Mouse (Mus musculus): ENCODE results near the gene Kiss1r.

Kiss1r gene

DNA sequence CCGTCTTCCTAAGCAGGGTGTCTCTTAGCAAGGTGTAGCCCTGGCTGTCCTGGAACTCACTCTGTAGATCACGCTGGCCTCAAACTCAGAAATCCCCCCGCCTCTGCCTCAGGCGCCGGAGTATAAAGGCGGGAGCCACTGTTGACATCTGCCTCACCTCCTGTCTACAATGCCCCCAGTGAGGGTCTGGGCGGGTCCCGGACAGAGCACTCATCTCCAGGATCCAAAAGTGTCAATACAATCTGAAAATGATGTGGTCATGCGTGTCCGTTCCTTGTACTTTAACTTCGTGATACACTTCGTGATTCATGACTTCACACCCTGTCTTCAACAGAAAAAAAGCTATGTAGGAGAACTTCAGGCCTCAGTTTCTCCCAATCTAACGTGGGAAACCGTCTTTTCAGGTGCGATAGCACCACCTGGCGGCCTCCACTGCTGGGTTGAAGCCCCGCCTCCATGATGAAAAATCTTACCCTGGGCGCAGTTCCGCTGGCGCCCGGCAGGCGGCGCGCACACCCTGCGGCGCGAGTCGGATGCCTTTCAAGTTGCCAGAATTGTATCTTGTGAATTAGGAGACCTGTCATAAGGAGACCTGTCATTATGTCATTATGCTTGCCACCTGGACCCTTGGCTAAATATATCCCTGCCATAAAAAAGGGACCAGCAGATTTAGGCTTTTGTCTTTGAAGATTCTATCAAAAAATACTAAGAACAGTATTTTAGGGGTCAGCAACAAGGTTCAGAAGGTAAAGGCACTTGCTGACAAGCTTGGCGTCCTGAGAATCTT lies 8.4 kb downstream of the Kiss1r start:
- peak; percentile 97 for DNase-seq

DNA sequence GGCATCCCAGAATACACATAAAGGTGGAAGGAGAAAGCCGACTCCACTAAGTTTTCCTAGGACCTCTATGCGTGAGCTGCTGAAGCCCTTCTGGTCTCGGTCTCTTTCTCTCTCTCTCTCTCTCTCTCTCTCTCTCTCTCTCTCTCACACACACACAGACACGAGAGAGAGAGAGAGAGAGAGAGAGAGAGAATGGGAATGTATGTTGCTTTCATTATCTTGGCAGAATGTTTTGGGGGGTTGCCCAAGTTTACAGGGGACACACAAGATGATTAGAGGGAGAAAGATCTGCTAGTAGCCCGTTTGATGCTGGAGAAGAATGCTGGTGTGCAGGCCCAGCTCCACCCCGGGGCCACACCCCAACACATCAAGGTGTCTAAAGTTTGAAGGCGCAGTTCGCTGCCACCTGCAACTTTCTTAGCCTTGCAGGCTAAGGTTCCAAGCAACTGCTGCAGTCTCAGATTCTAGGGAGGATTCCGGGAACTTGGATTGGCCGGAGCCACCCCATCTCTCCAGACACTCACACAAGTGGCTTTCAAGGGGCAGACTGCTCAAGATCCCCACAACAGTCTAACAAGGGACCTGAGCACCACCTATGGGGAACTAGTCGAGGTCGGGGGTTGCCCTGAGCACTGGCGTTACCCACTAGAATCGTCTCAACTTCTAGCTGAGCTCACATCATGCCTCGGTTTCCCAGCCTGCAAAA lies 9.2 kb downstream of the Kiss1r start:
- peak; percentile 51 to 61 for DNase-seq

GRCm38 (mm10) chr10:79926491-79927323 lies 9.9 kb downstream of the Kiss1r start, which contains the start of gene Arid3a:
Arid3a (plus strand) TSS chr10:79927043.
- peak; percentile 90 to 91 for DNase-seq

DNA sequence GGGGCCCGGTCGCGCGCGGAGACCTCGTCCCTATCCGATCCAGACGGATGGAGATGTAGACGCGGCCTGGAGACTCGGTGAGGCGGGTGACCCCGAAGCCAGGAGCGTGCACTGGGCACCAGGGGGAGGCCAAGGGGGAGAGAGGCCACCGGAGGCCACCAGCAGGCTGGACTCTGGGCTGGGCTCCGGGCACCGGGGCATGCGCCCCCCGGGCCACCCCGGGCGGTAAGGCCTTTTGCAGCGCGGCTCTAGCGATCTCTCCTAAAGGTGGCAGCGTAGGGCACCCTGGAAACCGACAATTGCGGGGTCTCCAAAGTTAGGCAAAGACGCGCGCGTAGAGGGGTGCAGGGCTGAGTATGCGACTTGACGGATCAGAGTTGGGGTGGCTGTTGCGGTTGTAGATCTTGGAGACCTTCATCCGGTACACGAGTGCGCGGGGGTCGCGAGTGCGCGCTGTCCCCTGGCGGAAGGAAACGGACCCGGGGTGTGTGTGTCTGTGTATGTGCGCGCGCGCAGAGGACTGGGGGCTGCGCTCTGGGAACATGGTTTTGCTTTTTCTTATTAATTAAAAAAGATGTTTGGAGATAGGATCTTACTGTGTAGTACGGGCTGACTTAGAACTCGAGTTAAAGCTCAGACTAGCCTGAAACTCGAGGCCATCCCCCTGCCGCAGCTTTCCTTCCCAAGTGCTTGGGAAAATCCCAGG lies 10.7 kb downstream of the Kiss1r start:
- peak; percentile 61 to 68 for DNase-seq

GRCm38 (mm10) chr10:79928030-79928694 lies 11.4 kb downstream of the Kiss1r start:
- DNase-seq = peak; percentile 52 to 56

DNA sequence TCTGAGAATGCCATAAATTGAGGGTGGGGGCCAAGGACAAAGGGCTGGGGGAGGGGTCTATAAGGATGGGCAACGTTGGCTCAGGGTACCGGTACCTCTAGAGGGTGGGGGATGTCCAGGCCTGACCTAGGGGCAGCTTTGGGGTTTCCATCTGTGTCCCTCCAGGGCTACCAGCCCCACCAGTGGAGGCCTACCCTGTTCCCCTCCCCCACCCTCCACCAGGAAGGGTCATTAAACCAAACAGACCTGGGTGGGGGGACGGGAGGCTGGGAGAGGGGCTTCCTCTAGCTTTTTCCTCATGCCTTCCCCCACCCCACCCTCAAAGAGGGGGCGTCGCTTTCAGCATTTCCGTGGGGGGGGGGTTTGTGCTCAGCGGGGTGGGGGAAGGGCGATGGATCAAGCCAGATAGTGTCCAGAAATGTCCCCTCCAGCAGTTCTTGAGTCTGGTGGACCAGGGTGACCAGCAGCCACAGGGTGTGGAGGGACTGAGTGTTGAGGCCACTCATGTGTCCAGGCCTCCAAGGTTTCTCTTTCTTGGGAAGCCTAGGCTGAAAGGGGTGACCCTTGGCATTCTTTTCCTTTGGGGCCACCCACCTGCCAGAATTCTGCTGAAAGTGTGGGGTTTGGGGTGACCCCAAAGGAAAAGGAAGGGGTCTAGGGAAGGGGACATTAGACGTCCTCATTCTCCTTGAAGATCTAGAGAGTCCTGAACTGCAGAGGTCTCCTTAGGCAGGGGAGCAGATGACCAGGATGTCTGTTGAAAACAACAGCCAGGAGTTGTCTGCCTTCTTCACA lies 12.3 kb downstream of the Kiss1r start:
- DNase-seq = no peak

DNA sequence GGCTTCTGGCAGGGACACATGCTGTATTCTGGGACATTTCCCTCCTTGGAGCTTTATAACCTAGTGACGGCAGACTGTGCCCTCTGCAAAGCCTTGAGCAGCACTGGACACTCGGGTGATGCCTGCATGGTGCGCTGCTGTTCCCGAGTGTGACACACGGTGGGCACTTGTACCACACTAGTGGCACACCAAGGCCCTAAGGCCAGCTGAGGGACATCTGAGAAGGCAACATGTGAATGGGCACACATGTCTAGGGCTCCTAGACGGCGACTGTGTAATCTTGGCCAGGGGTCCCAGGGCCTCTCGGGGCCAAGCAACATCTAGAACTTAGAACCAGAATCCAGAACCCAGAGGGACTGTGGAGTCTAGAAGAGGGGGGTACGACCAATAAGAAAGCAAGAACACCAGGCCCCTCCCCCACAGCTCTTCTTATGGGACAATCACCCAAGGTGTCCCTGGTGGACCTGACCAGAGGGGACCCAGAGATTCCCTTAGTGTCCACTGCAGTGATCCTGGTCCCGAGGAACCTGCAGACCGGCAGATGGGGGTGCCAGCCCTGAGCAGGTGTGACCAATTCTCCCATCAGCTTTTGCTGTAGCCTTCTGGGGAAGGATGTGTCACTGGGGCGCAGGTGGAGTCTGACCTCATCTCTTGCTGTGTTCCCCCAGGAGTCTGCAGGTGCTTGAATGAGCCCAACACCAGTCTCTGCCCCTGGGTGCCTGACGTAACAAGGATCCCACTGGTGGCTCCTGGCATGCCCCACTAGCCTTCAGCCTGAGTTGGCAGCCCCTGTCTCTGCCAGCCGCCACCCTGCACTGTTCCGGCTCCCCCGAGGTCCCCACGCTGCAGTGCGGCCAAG lies 13.4 kb downstream of the Kiss1r start:
- DNase-seq = no peak

DNA sequence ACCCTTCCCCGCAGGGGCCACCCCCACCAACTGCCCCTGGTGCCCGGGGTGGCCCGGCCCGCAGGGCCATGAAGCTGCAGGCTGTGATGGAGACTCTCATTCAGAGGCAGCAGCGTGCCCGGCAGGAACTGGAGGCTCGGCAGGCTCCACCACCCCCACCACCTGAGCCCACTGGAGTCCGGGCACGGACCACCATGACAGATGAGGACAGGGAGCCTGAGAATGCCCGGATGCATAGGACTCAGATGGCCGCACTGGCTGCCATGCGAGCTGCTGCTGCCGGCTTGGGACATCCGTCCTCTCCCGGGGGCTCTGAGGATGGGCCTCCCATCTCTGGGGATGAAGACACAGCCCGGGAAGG lies 14.0 kb downstream of the Kiss1r start:
- no peak for DNase-seq

DNA sequence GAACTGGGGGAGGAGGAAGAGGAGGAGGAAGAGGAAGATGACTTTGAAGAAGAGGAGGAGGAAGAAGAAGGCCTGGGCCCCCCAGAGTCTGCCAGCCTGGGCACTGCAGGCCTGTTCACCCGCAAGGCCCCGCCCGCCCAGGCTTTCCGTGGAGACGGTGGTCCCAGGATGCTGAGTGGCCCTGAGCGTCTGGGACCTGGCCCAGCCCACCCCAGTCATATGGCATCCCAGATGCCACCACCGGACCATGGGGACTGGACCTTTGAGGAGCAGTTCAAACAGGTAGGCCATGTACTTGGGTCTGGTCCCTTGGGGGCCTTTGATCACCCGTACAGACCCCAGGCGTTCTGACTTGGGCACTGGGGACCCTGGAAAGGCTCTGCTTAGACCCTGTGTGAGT lies 15.0 kb downstream of the Kiss1r start:
- no peak for DNase-seq

DNA sequence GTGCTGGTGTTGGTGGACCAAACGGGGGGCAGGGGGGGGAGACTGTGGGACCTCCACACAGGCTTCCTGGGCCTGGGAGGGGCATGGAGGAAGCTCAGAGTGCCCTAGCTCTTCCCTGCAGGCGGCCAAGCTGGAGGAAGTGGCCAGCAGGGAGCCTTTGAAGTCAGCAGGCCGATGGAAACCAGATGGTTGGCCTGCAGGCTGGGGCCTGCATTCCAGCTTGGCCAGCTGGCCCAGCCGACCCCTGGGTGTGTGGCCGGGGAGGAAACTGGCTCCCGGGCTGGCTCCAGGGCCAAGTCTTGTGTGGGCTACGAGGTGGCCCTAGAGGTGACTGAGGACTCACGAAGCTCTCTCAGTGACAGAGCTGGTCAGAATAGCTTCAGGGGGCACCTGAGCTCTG lies 16.0 kb downstream of the Kiss1r start:
- DNase-seq = no peak

- DNase-seq = no peak
These were observed 16.4 kb downstream of the Kiss1r start for GRCm38 (mm10) chr10:79933145-79933679.

DNA sequence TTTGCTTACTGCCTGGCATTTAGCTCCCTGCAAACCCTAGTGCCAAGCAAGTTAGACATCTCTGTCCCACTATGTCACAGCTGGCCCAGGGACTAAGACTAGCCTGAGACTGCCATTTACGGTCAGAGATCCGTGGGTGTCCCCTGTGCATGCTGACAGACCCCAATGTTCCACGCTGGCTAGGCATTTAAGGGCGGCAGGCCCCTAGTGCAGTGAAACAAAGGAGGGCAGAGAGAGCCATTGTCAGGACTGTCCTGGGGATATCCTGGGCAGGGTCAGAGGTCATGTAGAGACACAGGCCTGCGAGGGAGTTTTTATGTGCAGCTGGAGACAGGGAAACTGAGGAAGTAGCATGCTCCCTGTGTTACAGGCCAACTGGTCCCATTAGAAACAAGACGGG lies 17.1 kb downstream of the Kiss1r start:
- no peak for DNase-seq

DNA sequence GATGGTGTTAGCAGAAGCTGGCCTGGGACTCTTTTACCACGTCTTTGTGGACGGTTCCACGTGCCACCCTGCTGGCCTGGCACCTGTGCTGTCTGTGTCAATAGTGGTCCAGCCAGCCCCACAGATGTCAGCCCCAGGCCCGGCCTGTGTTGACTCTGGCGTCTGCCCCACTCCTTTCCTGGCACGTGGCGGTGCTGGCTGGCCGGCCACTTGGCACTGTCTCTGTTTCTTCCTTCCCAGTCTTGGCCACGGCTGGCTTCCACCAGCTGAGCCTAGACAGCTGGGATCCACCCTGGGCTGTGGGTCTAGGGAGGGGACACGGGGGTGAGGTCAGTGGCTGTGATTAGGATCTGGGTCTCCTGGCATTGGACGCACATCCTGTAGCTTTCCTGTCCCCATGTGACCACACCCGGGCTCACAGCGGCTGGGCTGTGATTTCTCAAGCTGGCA lies 17.5 kb downstream of the Kiss1r start:
- DNase-seq = no peak

GRCm38 (mm10) chr10:79934794-79935569 lies 18.2 kb downstream of the Kiss1r start:
- no peak for DNase-seq

DNA sequence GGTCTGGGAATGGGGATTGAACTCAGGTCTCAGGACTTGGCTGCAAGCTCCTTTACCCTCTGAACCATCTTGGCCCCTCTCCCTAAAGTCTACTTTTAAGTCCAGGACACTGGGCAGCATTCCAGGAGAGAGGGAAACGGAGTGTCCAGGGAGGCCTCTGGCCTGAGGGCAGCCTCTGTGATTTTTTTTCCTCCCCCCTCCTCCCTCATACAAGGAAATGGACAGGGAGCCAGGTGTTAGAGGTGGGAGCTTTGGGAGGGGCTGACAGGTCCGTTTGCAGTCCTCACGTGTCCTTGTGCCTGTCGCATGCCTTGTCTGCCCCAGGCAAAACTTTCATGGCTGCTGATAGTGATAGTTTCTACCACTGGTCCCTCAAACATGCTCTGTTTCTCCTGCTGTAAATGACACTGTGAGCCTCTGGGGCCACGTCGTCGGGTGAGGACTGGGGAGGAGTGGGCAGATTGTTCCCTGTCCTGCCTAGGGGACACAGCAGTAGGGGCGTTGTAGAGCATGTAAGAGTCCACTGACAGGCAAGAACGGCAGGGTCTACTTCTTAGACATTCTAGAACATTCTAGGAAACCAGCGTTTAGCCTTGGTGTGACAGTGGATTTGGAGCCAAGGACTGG lies 19.6 kb downstream of the Kiss1r start:
- no peak for DNase-seq

DNA sequence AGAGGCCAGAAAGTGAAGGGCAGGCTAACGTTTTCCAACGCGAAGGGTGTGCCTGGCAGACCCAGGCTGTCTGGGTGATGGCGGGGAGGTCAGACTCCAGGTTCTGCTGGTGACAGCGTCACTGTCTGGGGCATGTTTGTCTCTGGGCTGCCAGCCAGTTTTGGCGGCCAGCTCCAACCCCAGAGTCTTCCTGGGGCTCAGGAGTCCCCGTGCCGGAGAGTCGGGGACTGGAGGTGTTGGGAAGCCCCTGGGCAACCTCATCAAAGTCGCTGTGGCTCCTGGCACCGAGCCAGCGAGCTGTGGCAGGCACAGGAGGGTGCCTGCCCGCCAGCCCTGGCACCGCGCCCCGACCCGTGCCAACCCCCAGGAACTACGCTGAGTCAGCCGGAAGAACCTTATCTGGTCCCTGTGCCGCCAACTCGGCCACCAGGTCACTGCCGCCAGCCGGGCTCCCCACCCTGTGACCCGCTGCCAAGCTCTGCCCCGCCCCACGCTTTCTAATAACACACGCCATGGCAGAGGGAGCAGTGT lies 20.2 kb downstream of the Kiss1r start:
- peak; percentile 81 to 83 for DNase-seq

GRCm38 (mm10) chr10:79937775-79938526 lies 21.2 kb downstream of the Kiss1r start:
- DNase-seq = no peak

DNA sequence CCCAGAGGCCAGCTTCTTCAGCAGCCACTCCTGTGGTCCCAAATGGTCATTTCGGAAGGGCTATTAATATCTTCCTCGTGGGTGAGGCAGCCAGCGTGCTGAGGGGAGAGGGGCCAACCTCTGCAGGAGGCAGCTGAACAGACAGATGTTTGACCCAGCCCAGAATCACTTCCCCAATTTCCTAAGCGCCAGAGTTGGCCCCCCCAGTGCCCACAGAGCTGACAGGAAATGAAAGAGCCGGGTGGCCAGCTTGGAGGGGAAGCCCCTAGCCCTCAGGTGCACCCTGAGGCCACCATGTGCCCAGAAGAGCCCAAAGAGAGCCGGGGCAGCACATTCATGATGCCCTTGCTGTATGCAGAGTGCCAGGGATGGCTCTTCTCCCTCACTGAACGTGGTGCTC lies 24.0 kb downstream of the Kiss1r start:
- peak; percentile 89 to 93 for DNase-seq
